Mouse (Mus musculus) liver, embryonic 14.5 days (tissue): ENCODE data around the gene 9930021J03Rik.

Experiments used
- CTCF ChIP-seq: IDR thresholded peaks from 2 replicates; pipeline ENCODE4 v1.5.1; 2016; ENCODE audit warnings: antibody characterized with exemption, low read depth, control low read depth
- EP300 ChIP-seq: IDR thresholded peaks from 2 replicates; pipeline ENCODE4 v1.6.1; 2016; ENCODE audit warnings: antibody characterized with exemption, low read depth

DNA sequence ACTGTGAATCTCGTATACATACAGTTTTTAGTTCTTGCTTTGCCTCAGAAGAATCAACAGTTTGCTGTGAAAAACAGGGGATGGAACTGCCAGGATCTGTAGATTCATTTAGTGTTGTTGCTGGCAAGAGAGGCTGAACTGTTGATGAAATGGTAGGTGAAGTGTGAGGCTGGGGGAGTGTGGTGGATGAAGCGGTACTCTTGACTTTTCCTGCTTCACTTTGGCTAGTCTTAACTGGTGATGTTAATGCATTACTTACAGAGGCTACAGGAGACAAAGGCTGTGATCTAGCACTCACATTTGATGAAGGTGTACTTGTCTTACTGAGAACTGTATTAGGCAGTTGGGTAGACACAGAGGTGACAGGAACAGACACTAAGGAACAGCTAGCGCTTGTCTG lies 87.3 kb downstream of the 9930021J03Rik start:
- TF ChIP-seq CTCF, result no peak
- no peak for TF ChIP-seq EP300
